8 mouse cellular contexts compared by ENCODE assay signal in genomic region chr1:180873861-180874484, GRCm38 (mm10). TPM values are rescaled to one million over a fixed set of nuclear protein-coding genes. Genes with fewer than 3 reads are reported as not detected.
DNase-seq lines count a peak whose midpoint lies in the region; ATAC-seq and TF ChIP-seq lines count a peak whose summit lies in the region.

No protein-coding gene starts in this region.

- TF ChIP-seq POLR2A in liver, adult 2 months (IDR thresholded peaks at IDR 0.05; ENCODE audit: extremely low read depth, insufficient read depth, low read length): no peak

- ATAC-seq in erythroblast, adult 5-6 weeks (replicated peaks; ENCODE audit: low FRiP score, poor library complexity, severe bottlenecking): peak; percentile 84
- ATAC-seq in neural tube, embryonic 11.5 days (ENCODE audit: insufficient read depth, low FRiP score, low TSS enrichment): no peak

- H3K36me3 ChIP-seq in liver, adult 2 months (ENCODE audit: control insufficient read depth, insufficient read depth, low read length): no peaks in the 10 kb centered on the region
- no peaks in the 10 kb centered on the region for H3K36me3 ChIP-seq in neural tube, embryonic 11.5 days (ENCODE audit: control insufficient read depth, insufficient read depth, low read length)

- no peaks in the 10 kb centered on the region for H3K4me1 ChIP-seq in liver, adult 2 months (ENCODE audit: control insufficient read depth, insufficient read depth, low read length)
- H3K4me1 ChIP-seq in neural tube, embryonic 11.5 days (ENCODE audit: control insufficient read depth, insufficient read depth, low read length): no peaks in the 10 kb centered on the region

- no peak overlapping the region for H3K27ac ChIP-seq in liver, adult 2 months (replicated peaks; ENCODE audit: insufficient read depth, low read depth, low read length)
- no peak overlapping the region for H3K27ac ChIP-seq in neural tube, embryonic 11.5 days (ENCODE audit: low read depth, low read length)

- TF ChIP-seq CTCF in liver, adult 2 months (IDR thresholded peaks at IDR 0.05; ENCODE audit: low read depth, low read length): peak; percentile 71

- no peaks in the 10 kb centered on the region for H3K27me3 ChIP-seq in liver, adult 2 months (ENCODE audit: control insufficient read depth, insufficient read depth, low read length)
- H3K27me3 ChIP-seq in neural tube, embryonic 11.5 days (ENCODE audit: control insufficient read depth, insufficient read depth, low read length): no peaks in the 10 kb centered on the region

- no peak overlapping the region for H3K9ac ChIP-seq in liver, adult 2 months (ENCODE audit: low read depth, low read length)
- no peak overlapping the region for H3K9ac ChIP-seq in neural tube, embryonic 11.5 days (ENCODE audit: low read length)

- H3K4me3 ChIP-seq in liver, adult 2 months (ENCODE audit: insufficient read depth, low read depth, low read length): no peak overlapping the region
- no peak overlapping the region for H3K4me3 ChIP-seq in neural tube, embryonic 11.5 days (ENCODE audit: low read depth, low read length)

- no peak overlapping the region for H3K4me2 ChIP-seq in neural tube, embryonic 11.5 days (ENCODE audit: low read depth)

- DNase-seq in heart, adult 18-20 months: peak; percentile 19 to 62
- no peak for DNase-seq in heart, postnatal 25 days (ENCODE audit: low spot score)
- peak; percentile 80 for DNase-seq in CD4-positive helper T cell, adult 2 months (ENCODE audit: low read depth, low spot score)
- peak; percentile 61 for DNase-seq in adrenal gland, postnatal 10 days
- peak; percentile 43 for DNase-seq in liver, adult 2 months (ENCODE audit: extremely low read depth, low read depth, low spot score)
- DNase-seq in neural tube, embryonic 11.5 days (ENCODE audit: low spot score): peak; percentile 70
- DNase-seq in yolk sac, embryonic 10.5 days (ENCODE audit: low spot score): peak; percentile 52

- WGBS in liver, adult 2 months: 20% methylated on average over 9 of the region's 9 CpGs
- WGBS in neural tube, embryonic 11.5 days: 17% methylated on average over 9 of the region's 9 CpGs

- H3K9me3 ChIP-seq in neural tube, embryonic 11.5 days (ENCODE audit: control insufficient read depth, low read length): no peaks in the 10 kb centered on the region

- no peaks in the 10 kb centered on the region for H3K79me2 ChIP-seq in liver, adult 2 months (ENCODE audit: control insufficient read depth, insufficient read depth, low read length)

- intact Hi-C loops in heart, postnatal 25 days (cut with DNase I): loop anchor here (1.0 kb wide), 1 partner anchor 101 kb away; no protein-coding TSS in a partner anchor

RNA-seq across cellular contexts. Expression of gene Lefty2, which starts 18.9 kb away (rescaled TPM):
- total RNA-seq in heart, adult 18-20 months (2021): not detected
- not detected for total RNA-seq in heart, postnatal 25 days (2021)
- under 1 TPM; 0.48 to 1.00 TPM for total RNA-seq in adrenal gland, postnatal 10 days (2021)
- total RNA-seq in erythroblast, adult 5-6 weeks (2015; ENCODE audit: low replicate concordance): not detected in 2 replicates
- total RNA-seq in erythroblast, adult 5-6 weeks (2017; ENCODE audit: low replicate concordance): not detected in 2 replicates
- total RNA-seq in liver, adult 2 months (2014; rRNA removed): not detected in 2 replicates
- polyA plus RNA-seq in liver, adult 2 months (2012; rRNA removed): not detected in 2 replicates
- not detected in 2 replicates for polyA plus RNA-seq in neural tube, embryonic 11.5 days (2014; fragmentation: Nextera tagmentation; extraction: Ambion mirVana)

RNA-seq across cellular contexts. Expression of gene Sde2, which starts 23.0 kb away (rescaled TPM):
- total RNA-seq in heart, adult 18-20 months (2021): 10 to 100 TPM; 10.1 to 11.4 TPM
- 10 to 100 TPM; 10.4 to 11.8 TPM for total RNA-seq in heart, postnatal 25 days (2021)
- total RNA-seq in adrenal gland, postnatal 10 days (2021): 10 to 100 TPM; 21.7 to 22.6 TPM
- 17.3 and 29.4 TPM in 2 replicates for total RNA-seq in erythroblast, adult 5-6 weeks (2015; ENCODE audit: low replicate concordance)
- total RNA-seq in erythroblast, adult 5-6 weeks (2017; ENCODE audit: low replicate concordance): 34.7 and 53.5 TPM in 2 replicates
- 5.8 and 6.4 TPM in 2 replicates for total RNA-seq in liver, adult 2 months (2014; rRNA removed)
- 3.8 and 5.0 TPM in 2 replicates for polyA plus RNA-seq in liver, adult 2 months (2012; rRNA removed)
- 34.7 and 37.8 TPM in 2 replicates for polyA plus RNA-seq in neural tube, embryonic 11.5 days (2014; fragmentation: Nextera tagmentation; extraction: Ambion mirVana)

RNA-seq across cellular contexts. Expression of gene Pycr2, which starts 30.1 kb away (rescaled TPM):
- total RNA-seq in heart, adult 18-20 months (2021): 10 to 100 TPM; 12.2 to 12.4 TPM
- 10 to 100 TPM; 13.0 to 13.8 TPM for total RNA-seq in heart, postnatal 25 days (2021)
- 10 to 100 TPM; 32.6 to 34.7 TPM for total RNA-seq in adrenal gland, postnatal 10 days (2021)
- total RNA-seq in erythroblast, adult 5-6 weeks (2015; ENCODE audit: low replicate concordance): 9.0 and 9.8 TPM in 2 replicates
- 5.8 and 7.0 TPM in 2 replicates for total RNA-seq in erythroblast, adult 5-6 weeks (2017; ENCODE audit: low replicate concordance)
- total RNA-seq in liver, adult 2 months (2014; rRNA removed): 5.7 and 6.4 TPM in 2 replicates
- polyA plus RNA-seq in liver, adult 2 months (2012; rRNA removed): 7.8 and 8.5 TPM in 2 replicates
- polyA plus RNA-seq in neural tube, embryonic 11.5 days (2014; fragmentation: Nextera tagmentation; extraction: Ambion mirVana): 94.7 and 113 TPM in 2 replicates
